In the genomic region with DNA sequence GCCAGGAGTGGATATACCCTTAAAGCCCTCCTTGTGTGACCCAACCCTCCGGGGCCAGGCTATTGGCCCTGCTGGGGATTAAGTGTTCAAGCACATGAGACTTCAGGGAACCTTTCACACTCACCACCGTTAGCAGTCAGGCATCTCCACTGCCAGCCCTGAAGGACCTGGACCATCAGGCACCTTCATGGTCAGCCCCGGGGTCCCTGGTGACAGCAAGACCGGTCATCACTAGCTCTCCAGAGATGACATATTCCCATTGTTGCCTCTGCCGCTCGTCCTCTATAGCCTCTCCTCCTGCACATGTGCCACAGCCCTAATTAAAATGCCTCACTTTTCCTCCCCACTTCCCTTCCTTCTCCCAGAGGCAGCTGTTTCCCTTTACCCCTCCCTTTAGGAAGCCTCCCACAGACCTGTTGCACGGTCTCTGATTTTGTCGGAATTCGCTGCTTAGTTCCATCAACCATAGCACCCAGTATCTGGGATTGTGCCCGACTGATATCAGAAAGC, we compare ENCODE assay signal across 21 mouse cellular contexts.
DNase-seq lines count a peak whose midpoint lies in the region; ATAC-seq and TF ChIP-seq lines count a peak whose summit lies in the region.
"Had no signal": no experiment of that assay in that cellular context is flagged by ENCODE, and none has a peak within 500 bp of the region (broad histone marks: within the 10 kb centered on the region; RNA-seq: fewer than 3 reads in every experiment).

No protein-coding gene starts in this region.

- H3K4me1 ChIP-seq in heart, embryonic 10.5 days, result peaks cover 43% of the 10 kb centered on the region
- peaks cover 46 to 49% of the 10 kb centered on the region in 2 experiments for H3K4me1 ChIP-seq in heart, embryonic 14.5 days (ENCODE audit: control insufficient read depth in 2 of 2, insufficient read depth in 2 of 2, low read length in 2 of 2)
- H3K4me1 ChIP-seq in kidney, embryonic 16.5 days (ENCODE audit: insufficient read depth, low read length), result peaks cover 30% of the 10 kb centered on the region
- no peaks in the 10 kb centered on the region for H3K4me1 ChIP-seq in lung, postnatal 0 days (ENCODE audit: insufficient read depth, low read depth, low read length)

- no peak for ATAC-seq in heart, embryonic 14.5 days (ENCODE audit: insufficient number of reproducible peaks, insufficient read depth, low FRiP score, low read depth)
- peak; percentile 46 for ATAC-seq in kidney, embryonic 16.5 days (ENCODE audit: low FRiP score, low TSS enrichment)
- no peak for ATAC-seq in lung, postnatal 0 days
- ATAC-seq: activated CD4-positive, CD25-positive, alpha-beta regulatory T cell, adult 4 months; forebrain, embryonic 13.5 days; forebrain, postnatal 0 days; intestine, embryonic 15.5 days; Patski had no signal

- peak overlapping the region; percentile 28; the same call in 1 of the 2 replicates for H3K4me2 ChIP-seq in heart, embryonic 14.5 days (ENCODE audit: low read length)
- H3K4me2 ChIP-seq in kidney, embryonic 16.5 days (replicated peaks; ENCODE audit: low read depth, low read length), result no peak overlapping the region
- H3K4me2 ChIP-seq in lung, postnatal 0 days (replicated peaks; ENCODE audit: low read depth, low read length), result no peak overlapping the region
- H3K4me2 ChIP-seq: forebrain, embryonic 13.5 days; hindbrain, embryonic 14.5 days; intestine, embryonic 15.5 days had no signal

- 0 out of 2 replicates have a peak overlapping the region, but pooled peaks have one; percentile 0 for H3K9ac ChIP-seq in heart, embryonic 14.5 days (ENCODE audit: low read length)
- H3K9ac ChIP-seq in kidney, embryonic 16.5 days (replicated peaks; ENCODE audit: low read length), result no peak overlapping the region
- no peak overlapping the region for H3K9ac ChIP-seq in lung, postnatal 0 days (replicated peaks; ENCODE audit: low read depth)
- H3K9ac ChIP-seq: forebrain, embryonic 13.5 days; forebrain, postnatal 0 days; hindbrain, embryonic 14.5 days; intestine, embryonic 15.5 days had no signal

- H3K4me3 ChIP-seq in heart, embryonic 10.5 days, result no peak overlapping the region
- no peak overlapping the region for H3K4me3 ChIP-seq in heart, embryonic 14.5 days (ENCODE audit: control insufficient read depth in 1 of 2, insufficient read depth in 1 of 2, low read depth in 1 of 2, low read length in 2 of 2)
- no peak overlapping the region for H3K4me3 ChIP-seq in kidney, embryonic 16.5 days (ENCODE audit: low read length)
- H3K4me3 ChIP-seq in lung, postnatal 0 days (ENCODE audit: low read depth, low read length), result no peak overlapping the region
- H3K4me3 ChIP-seq: embryonic facial prominence, embryonic 10.5 days; forebrain, embryonic 13.5 days; hindbrain, embryonic 10.5 days; intestine, embryonic 15.5 days had no signal

- no peaks in the 10 kb centered on the region for H3K9me3 ChIP-seq in heart, embryonic 10.5 days
- no peaks in the 10 kb centered on the region for H3K9me3 ChIP-seq in heart, embryonic 14.5 days (ENCODE audit: control insufficient read depth, low read length)
- no peaks in the 10 kb centered on the region for H3K9me3 ChIP-seq in kidney, embryonic 16.5 days (ENCODE audit: low read length)
- no peaks in the 10 kb centered on the region for H3K9me3 ChIP-seq in lung, postnatal 0 days (ENCODE audit: low read length)
- H3K9me3 ChIP-seq: embryonic facial prominence, embryonic 10.5 days; forebrain, embryonic 13.5 days; hindbrain, embryonic 10.5 days; intestine, embryonic 15.5 days had no signal

- 54% methylated on average over 10 of the region's 10 CpGs for WGBS in heart, embryonic 10.5 days
- WGBS in heart, embryonic 14.5 days, result 38% methylated on average over 10 of the region's 10 CpGs
- WGBS in kidney, embryonic 16.5 days, result 24% methylated on average over 10 of the region's 10 CpGs
- 71% methylated on average over 10 of the region's 10 CpGs for WGBS in lung, postnatal 0 days

- 0 out of 2 replicates have a peak, but pooled peaks cover 2% of the 10 kb centered on the region for H3K36me3 ChIP-seq in heart, embryonic 10.5 days
- no peaks in the 10 kb centered on the region for H3K36me3 ChIP-seq in heart, embryonic 14.5 days (ENCODE audit: control insufficient read depth, insufficient read depth, low read length)
- no peaks in the 10 kb centered on the region for H3K36me3 ChIP-seq in kidney, embryonic 16.5 days (ENCODE audit: insufficient read depth, low read length)
- no peaks in the 10 kb centered on the region for H3K36me3 ChIP-seq in lung, postnatal 0 days (ENCODE audit: insufficient read depth, low read length)
- H3K36me3 ChIP-seq: embryonic facial prominence, embryonic 10.5 days; hindbrain, embryonic 10.5 days; intestine, embryonic 15.5 days had no signal

- peak overlapping the region; percentile 53; the same call in 1 of the 2 replicates for H3K27ac ChIP-seq in heart, embryonic 10.5 days
- peak overlapping the region in 1 of 2 experiments; percentile 2; a peak in 1 of 4 replicates for H3K27ac ChIP-seq in heart, embryonic 14.5 days (replicated peaks in 1 of 2; ENCODE audit: control insufficient read depth in 1 of 2, insufficient read depth in 1 of 2, low read depth in 2 of 2, low read length in 2 of 2)
- H3K27ac ChIP-seq in kidney, embryonic 16.5 days (ENCODE audit: low read length), result no peak overlapping the region
- no peak overlapping the region for H3K27ac ChIP-seq in lung, postnatal 0 days (ENCODE audit: low read length)
- H3K27ac ChIP-seq: embryonic facial prominence, embryonic 10.5 days; forebrain, embryonic 13.5 days; hindbrain, embryonic 10.5 days; hindbrain, embryonic 14.5 days; intestine, embryonic 15.5 days had no signal

- no peak for DNase-seq in heart, embryonic 10.5 days (ENCODE audit: low spot score)
- no peak for DNase-seq in heart, postnatal 25 days (ENCODE audit: low spot score)
- DNase-seq in heart, adult 8-10 months (ENCODE audit: low spot score), result no peak
- DNase-seq in kidney, adult 9 months, result no peak
- DNase-seq in lung, postnatal 0 days (ENCODE audit: low spot score), result no peak
- DNase-seq: adrenal gland, postnatal 14 days; cerebellum, adult 18-20 months; cerebellum, postnatal 10 days; forebrain, postnatal 0 days; gastrocnemius, postnatal 14 days; kidney, adult 18-20 months had no signal

- intact Hi-C loops in heart, postnatal 25 days (cut with DNase I), result loop anchor here (10.0 kb wide), 1 partner anchor 420 kb away; no protein-coding TSS in a partner anchor

- no peak for TF ChIP-seq CTCF in lung, postnatal 0 days (IDR thresholded peaks at IDR 0.05)

- TF ChIP-seq EP300 in lung, postnatal 0 days (IDR thresholded peaks at IDR 0.05), result no peak

- 0 out of 2 replicates have a peak, but pooled peaks cover 7% of the 10 kb centered on the region for H3K27me3 ChIP-seq in heart, embryonic 10.5 days (ENCODE audit: insufficient read depth, poor library complexity, severe bottlenecking)
- H3K27me3 ChIP-seq in heart, embryonic 14.5 days (ENCODE audit: control insufficient read depth, insufficient read depth, low read length), result no peaks in the 10 kb centered on the region
- no peaks in the 10 kb centered on the region; the same call in 1 of the 2 replicates for H3K27me3 ChIP-seq in kidney, embryonic 16.5 days (ENCODE audit: insufficient read depth, low read length)
- no peaks in the 10 kb centered on the region for H3K27me3 ChIP-seq in lung, postnatal 0 days (replicated peaks; ENCODE audit: insufficient read depth, low read length)
- H3K27me3 ChIP-seq: CH12.LX; forebrain, embryonic 13.5 days; intestine, embryonic 15.5 days; Patski had no signal
